Mouse (Mus musculus): ENCODE results near the gene Socs5. TPM values are rescaled to one million over a fixed set of nuclear protein-coding genes. Genes with fewer than 3 reads are reported as not detected.

The Socs5 gene
- polyA plus RNA-seq, 1 experiment from 2014 or later = 15.6 TPM

GRCm38 (mm10) chr17:87082547-87082946 lies 24.9 kb upstream of the Socs5 start:
- no peak for ATAC-seq (ENCODE audit: low FRiP score, low TSS enrichment)
- Histone ChIP-seq H3K9me3 (ENCODE audit: low read length) (no peaks in the 10 kb centered on the region), H3K4me3 (ENCODE audit: low read length) (no peak overlapping the region), H3K27me3 (ENCODE audit: insufficient read depth, low read length) (no peaks in the 10 kb centered on the region), H3K36me3 (ENCODE audit: insufficient read depth, low read length) (no peaks in the 10 kb centered on the region), H3K4me1 (ENCODE audit: insufficient read depth, low read length) (no peaks in the 10 kb centered on the region), H3K27ac (ENCODE audit: low read length) (no peak overlapping the region), H3K4me2 (replicated peaks; ENCODE audit: low read depth, low read length) (no peak overlapping the region), H3K9ac (replicated peaks; ENCODE audit: low read length) (no peak overlapping the region)
- 83% methylated on average over 4 of the region's 4 CpGs for WGBS

- no peak for ATAC-seq (ENCODE audit: low FRiP score, low TSS enrichment)
- Histone ChIP-seq H3K4me2 (replicated peaks; ENCODE audit: low read depth, low read length) (no peak overlapping the region), H3K36me3 (ENCODE audit: insufficient read depth, low read length) (no peaks in the 10 kb centered on the region), H3K27me3 (ENCODE audit: insufficient read depth, low read length) (no peaks in the 10 kb centered on the region), H3K27ac (ENCODE audit: low read length) (no peak overlapping the region), H3K9me3 (ENCODE audit: low read length) (no peaks in the 10 kb centered on the region), H3K4me3 (ENCODE audit: low read length) (no peak overlapping the region), H3K4me1 (ENCODE audit: insufficient read depth, low read length) (no peaks in the 10 kb centered on the region), H3K9ac (replicated peaks; ENCODE audit: low read length) (no peak overlapping the region)
- 87% methylated on average over 5 of the region's 5 CpGs for WGBS
Observed at GRCm38 (mm10) chr17:87083671-87084070, 23.8 kb upstream of the Socs5 start.

- Histone ChIP-seq H3K4me1 (ENCODE audit: insufficient read depth, low read length) (no peaks in the 10 kb centered on the region), H3K4me2 (replicated peaks; ENCODE audit: low read depth, low read length) (no peak overlapping the region), H3K9me3 (ENCODE audit: low read length) (no peaks in the 10 kb centered on the region), H3K9ac (replicated peaks; ENCODE audit: low read length) (no peak overlapping the region), H3K27me3 (ENCODE audit: insufficient read depth, low read length) (no peaks in the 10 kb centered on the region), H3K4me3 (ENCODE audit: low read length) (no peak overlapping the region), H3K27ac (ENCODE audit: low read length) (no peak overlapping the region), H3K36me3 (ENCODE audit: insufficient read depth, low read length) (no peaks in the 10 kb centered on the region)
- WGBS = 85% methylated on average over 6 of the region's 6 CpGs
- ATAC-seq (ENCODE audit: low FRiP score, low TSS enrichment) = no peak
Observed at GRCm38 (mm10) chr17:87085726-87086125, 21.8 kb upstream of the Socs5 start.

GRCm38 (mm10) chr17:87089296-87089695 lies 18.2 kb upstream of the Socs5 start:
- Histone ChIP-seq H3K4me1 (ENCODE audit: insufficient read depth, low read length) (no peaks in the 10 kb centered on the region), H3K9me3 (ENCODE audit: low read length) (no peaks in the 10 kb centered on the region), H3K27me3 (ENCODE audit: insufficient read depth, low read length) (no peaks in the 10 kb centered on the region), H3K4me3 (ENCODE audit: low read length) (no peak overlapping the region), H3K9ac (replicated peaks; ENCODE audit: low read length) (no peak overlapping the region), H3K27ac (ENCODE audit: low read length) (no peak overlapping the region), H3K36me3 (ENCODE audit: insufficient read depth, low read length) (no peaks in the 10 kb centered on the region), H3K4me2 (replicated peaks; ENCODE audit: low read depth, low read length) (no peak overlapping the region)
- ATAC-seq (ENCODE audit: low FRiP score, low TSS enrichment) = no peak
- WGBS = 85% methylated on average over 7 of the region's 7 CpGs

- Histone ChIP-seq H3K36me3 (ENCODE audit: insufficient read depth, low read length) (no peaks in the 10 kb centered on the region), H3K4me2 (replicated peaks; ENCODE audit: low read depth, low read length) (no peak overlapping the region), H3K27me3 (ENCODE audit: insufficient read depth, low read length) (no peaks in the 10 kb centered on the region), H3K27ac (ENCODE audit: low read length) (no peak overlapping the region), H3K9ac (replicated peaks; ENCODE audit: low read length) (no peak overlapping the region), H3K4me3 (ENCODE audit: low read length) (no peak overlapping the region), H3K9me3 (ENCODE audit: low read length) (no peaks in the 10 kb centered on the region), H3K4me1 (ENCODE audit: insufficient read depth, low read length) (no peaks in the 10 kb centered on the region)
- no peak for ATAC-seq (ENCODE audit: low FRiP score, low TSS enrichment)
- WGBS = 56% methylated on average over 5 of the region's 5 CpGs
Observed at GRCm38 (mm10) chr17:87093061-87093460, 14.4 kb upstream of the Socs5 start.

GRCm38 (mm10) chr17:87096951-87097350 lies 10.5 kb upstream of the Socs5 start:
- Histone ChIP-seq H3K27ac (ENCODE audit: low read length) (no peak overlapping the region), H3K4me1 (ENCODE audit: insufficient read depth, low read length) (no peaks in the 10 kb centered on the region), H3K4me3 (ENCODE audit: low read length) (no peak overlapping the region), H3K27me3 (ENCODE audit: insufficient read depth, low read length) (no peaks in the 10 kb centered on the region), H3K36me3 (ENCODE audit: insufficient read depth, low read length) (no peaks in the 10 kb centered on the region), H3K9ac (replicated peaks; ENCODE audit: low read length) (no peak overlapping the region), H3K4me2 (replicated peaks; ENCODE audit: low read depth, low read length) (no peak overlapping the region), H3K9me3 (ENCODE audit: low read length) (no peaks in the 10 kb centered on the region)
- ATAC-seq (ENCODE audit: low FRiP score, low TSS enrichment) = no peak
- WGBS = 67% methylated on average over 2 of the region's 2 CpGs

- 0 out of 2 replicates have a peak, but pooled peaks cover under 1% of the 10 kb centered on the region for H3K4me1 ChIP-seq (ENCODE audit: insufficient read depth, low read length)
- H3K4me2 ChIP-seq (replicated peaks; ENCODE audit: low read depth, low read length) = no peak overlapping the region
- H3K4me3 ChIP-seq (ENCODE audit: low read length) = no peak overlapping the region
- no peaks in the 10 kb centered on the region for H3K36me3 ChIP-seq (ENCODE audit: insufficient read depth, low read length)
- no peak overlapping the region for H3K9ac ChIP-seq (replicated peaks; ENCODE audit: low read length)
- WGBS = 77% methylated on average over 5 of the region's 5 CpGs
- ATAC-seq (ENCODE audit: low FRiP score, low TSS enrichment) = no peak
- no peaks in the 10 kb centered on the region for H3K9me3 ChIP-seq (ENCODE audit: low read length)
- H3K27ac ChIP-seq (ENCODE audit: low read length) = no peak overlapping the region
- H3K27me3 ChIP-seq (ENCODE audit: insufficient read depth, low read length) = no peaks in the 10 kb centered on the region
Observed at GRCm38 (mm10) chr17:87097576-87097975, 9.9 kb upstream of the Socs5 start.

GRCm38 (mm10) chr17:87100947-87101346 lies 6.5 kb upstream of the Socs5 start:
- ATAC-seq (ENCODE audit: low FRiP score, low TSS enrichment) = no peak
- WGBS = 80% methylated on average over 4 of the region's 4 CpGs
- H3K27me3 ChIP-seq (ENCODE audit: insufficient read depth, low read length) = no peaks in the 10 kb centered on the region

GRCm38 (mm10) chr17:87102636-87103035 lies 4.8 kb upstream of the Socs5 start:
- H3K4me2 ChIP-seq (replicated peaks; ENCODE audit: low read depth, low read length) = no peak overlapping the region
- 46% methylated on average over 8 of the region's 8 CpGs for WGBS

More at GRCm38 (mm10) chr17:87100947-87101346, 6.5 kb upstream of the Socs5 start:
- Histone ChIP-seq H3K4me1 (ENCODE audit: insufficient read depth, low read length) (0 out of 2 replicates have a peak, but pooled peaks cover 4% of the 10 kb centered on the region), H3K36me3 (ENCODE audit: insufficient read depth, low read length) (no peaks in the 10 kb centered on the region), H3K9ac (replicated peaks; ENCODE audit: low read length) (no peak overlapping the region), H3K4me3 (ENCODE audit: low read length) (no peak overlapping the region), H3K4me2 (replicated peaks; ENCODE audit: low read depth, low read length) (no peak overlapping the region), H3K27ac (ENCODE audit: low read length) (no peak overlapping the region), H3K9me3 (ENCODE audit: low read length) (no peaks in the 10 kb centered on the region)

GRCm38 (mm10) chr17:87103060-87103459 lies 4.4 kb upstream of the Socs5 start:
- Histone ChIP-seq H3K9me3 (ENCODE audit: low read length) (no peaks in the 10 kb centered on the region), H3K27ac (ENCODE audit: low read length) (peak overlapping the region; percentile 25; the same call in 1 of the 2 replicates), H3K36me3 (ENCODE audit: insufficient read depth, low read length) (no peaks in the 10 kb centered on the region), H3K4me2 (replicated peaks; ENCODE audit: low read depth, low read length) (no peak overlapping the region), H3K9ac (replicated peaks; ENCODE audit: low read length) (no peak overlapping the region), H3K4me3 (ENCODE audit: low read length) (no peak overlapping the region), H3K27me3 (ENCODE audit: insufficient read depth, low read length) (no peaks in the 10 kb centered on the region), H3K4me1 (ENCODE audit: insufficient read depth, low read length) (0 out of 2 replicates have a peak, but pooled peaks cover 7% of the 10 kb centered on the region)
- WGBS = 73% methylated on average over 5 of the region's 5 CpGs
- no peak for ATAC-seq (ENCODE audit: low FRiP score, low TSS enrichment)

More at GRCm38 (mm10) chr17:87102636-87103035, 4.8 kb upstream of the Socs5 start:
- Histone ChIP-seq H3K27me3 (ENCODE audit: insufficient read depth, low read length) (no peaks in the 10 kb centered on the region), H3K36me3 (ENCODE audit: insufficient read depth, low read length) (no peaks in the 10 kb centered on the region), H3K4me3 (ENCODE audit: low read length) (no peak overlapping the region), H3K9me3 (ENCODE audit: low read length) (no peaks in the 10 kb centered on the region), H3K9ac (replicated peaks; ENCODE audit: low read length) (no peak overlapping the region), H3K4me1 (ENCODE audit: insufficient read depth, low read length) (0 out of 2 replicates have a peak, but pooled peaks cover 7% of the 10 kb centered on the region), H3K27ac (ENCODE audit: low read length) (peak overlapping the region; percentile 25; the same call in 1 of the 2 replicates)
- ATAC-seq (ENCODE audit: low FRiP score, low TSS enrichment) = no peak
